Mouse (Mus musculus) MEL (cell line): ENCODE results near the gene Pdcl2. TPM values are rescaled to one million over a fixed set of nuclear protein-coding genes. Genes with fewer than 3 reads are reported as not detected.

Experiments
- DNase-seq: peaks from one replicate; pipeline ENCODE4 v3.0.0; 2011; ENCODE audit warnings: low read depth, low spot score
- H3K27ac ChIP-seq: 2 replicates; pipeline ENCODE4 v1.5.1; 2012; ENCODE audit warnings: low read depth, mild to moderate bottlenecking, control low read depth, low read length, moderate library complexity; ENCODE audit not compliant: control insufficient read depth
- H3K27me3 ChIP-seq, 2 experiments: fragments of 150-350 bp in 1 of 2; sonication (generic) in 1 of 2; 2 replicates each; pipeline ENCODE4 v1.6.1; 2012; ENCODE audit warnings: low read length in 2 of 2, mild to moderate bottlenecking in 2 of 2, improper control_type of control experiment in 1 of 2, moderate library complexity in 1 of 2; ENCODE audit not compliant: insufficient read depth in 2 of 2, control insufficient read depth in 1 of 2
- H3K36me3 ChIP-seq, 2 experiments: 2 replicates each; pipeline ENCODE4 v1.6.1; 2012 to 2014; ENCODE audit warnings: low read length in 2 of 2, improper control_type of control experiment in 1 of 2, inconsistent platforms in 1 of 2, mild to moderate bottlenecking in 1 of 2; ENCODE audit not compliant: insufficient read depth in 2 of 2, control insufficient read depth in 1 of 2
- H3K4me1 ChIP-seq, 2 experiments: fragments of 150-350 bp in 1 of 2; sonication (generic) in 1 of 2; 2 replicates each; pipeline ENCODE4 v1.6.1; 2012; ENCODE audit warnings: low read length in 2 of 2, improper control_type of control experiment in 1 of 2, mild to moderate bottlenecking in 1 of 2; ENCODE audit not compliant: insufficient read depth in 2 of 2, control insufficient read depth in 1 of 2
- H3K4me3 ChIP-seq, 2 experiments: fragments of 150-350 bp in 1 of 2; sonication (generic) in 1 of 2; 2 replicates each; pipeline ENCODE4 v1.5.1; 2012; ENCODE audit warnings: low read depth in 2 of 2, low read length in 2 of 2, mild to moderate bottlenecking in 2 of 2, moderate library complexity in 2 of 2, control low read depth in 1 of 2, improper control_type of control experiment in 1 of 2; ENCODE audit not compliant: control insufficient read depth in 1 of 2, insufficient read depth in 1 of 2
- H3K79me2 ChIP-seq: 2 replicates; pipeline ENCODE4 v1.6.1; 2012; ENCODE audit warnings: mild to moderate bottlenecking, low read length, moderate library complexity; ENCODE audit not compliant: control insufficient read depth, poor library complexity, insufficient read depth
- H3K9ac ChIP-seq: 2 replicates; pipeline ENCODE4 v1.6.1; 2012; ENCODE audit warnings: low read depth, mild to moderate bottlenecking, control low read depth, low read length, moderate library complexity; ENCODE audit not compliant: control insufficient read depth, poor library complexity, severe bottlenecking
- H3K9me3 ChIP-seq: fragments of 150-350 bp; sonication (generic); replicated peaks from 2 replicates; pipeline ENCODE4 v1.6.1; 2012; ENCODE audit warnings: mild to moderate bottlenecking, low read length, improper control_type of control experiment, moderate library complexity; ENCODE audit not compliant: insufficient read depth
- BHLHE40 ChIP-seq: IDR thresholded peaks from 2 replicates; pipeline ENCODE4 v1.6.1; 2012; ENCODE audit warnings: low read depth, mild to moderate bottlenecking, inconsistent platforms, low read length, improper control_type of control experiment, borderline replicate concordance
- CHD1 ChIP-seq: IDR thresholded peaks from 2 replicates; pipeline ENCODE4 v1.6.1; 2012; ENCODE audit warnings: low read depth, mild to moderate bottlenecking, inconsistent platforms, low read length, improper control_type of control experiment
- CHD2 ChIP-seq: IDR thresholded peaks from 2 replicates; pipeline ENCODE4 v1.6.1; 2011; ENCODE audit warnings: low read length, improper control_type of control experiment
- CTCF ChIP-seq, 3 experiments: IDR thresholded peaks in 2 of 3; conservative IDR thresholded peaks in 1 of 3; 2 replicates each; pipeline ENCODE4 v1.5.1; 2011 to 2012; ENCODE audit warnings: low read length in 3 of 3, low read depth in 2 of 3, mild to moderate bottlenecking in 2 of 3, improper control_type of control experiment in 1 of 3, inconsistent platforms in 1 of 3, mixed read lengths in 1 of 3, moderate library complexity in 1 of 3; ENCODE audit not compliant: control insufficient read depth in 1 of 3, insufficient read depth in 1 of 3, poor library complexity in 1 of 3, severe bottlenecking in 1 of 3
- E2F4 ChIP-seq: IDR thresholded peaks from 2 replicates; pipeline ENCODE4 v1.6.1; 2011; ENCODE audit warnings: low read depth, low read length, improper control_type of control experiment, borderline replicate concordance
- EP300 ChIP-seq, 2 experiments: IDR thresholded peaks; 2 replicates each; pipeline ENCODE4 v1.6.1; 2011; ENCODE audit warnings: improper control_type of control experiment in 2 of 2, low read length in 2 of 2, low read depth in 1 of 2, mild to moderate bottlenecking in 1 of 2
- GATA1 ChIP-seq: IDR thresholded peaks from 2 replicates; pipeline ENCODE4 v1.6.1; 2011; ENCODE audit warnings: low read depth, low read length, improper control_type of control experiment
- KAT2A ChIP-seq: conservative IDR thresholded peaks from 2 replicates; pipeline ENCODE4 v1.6.1; 2012; ENCODE audit warnings: low read depth, low read length, improper control_type of control experiment, inconsistent platforms
- MEF2A ChIP-seq: IDR thresholded peaks from 2 replicates; pipeline ENCODE4 v1.6.1; 2014; ENCODE audit warnings: low read depth, mild to moderate bottlenecking, inconsistent platforms, low read length, improper control_type of control experiment; ENCODE audit not compliant: poor library complexity, insufficient replicate concordance, severe bottlenecking; ENCODE audit errors: extremely low read depth
- MXI1 ChIP-seq: IDR thresholded peaks from 2 replicates; pipeline ENCODE4 v1.6.1; 2011; ENCODE audit warnings: mild to moderate bottlenecking, low read depth, low read length, improper control_type of control experiment
- NELFE ChIP-seq: IDR thresholded peaks from 2 replicates; pipeline ENCODE4 v1.6.1; 2011; ENCODE audit warnings: low read depth, low read length, improper control_type of control experiment
- NRF1 ChIP-seq: IDR thresholded peaks from 2 replicates; pipeline ENCODE4 v1.6.1; 2014; ENCODE audit warnings: low read depth, mild to moderate bottlenecking, inconsistent platforms, low read length, improper control_type of control experiment, moderate library complexity; ENCODE audit not compliant: poor library complexity, insufficient read depth, severe bottlenecking
- POLR2A ChIP-seq, 2 experiments: IDR thresholded peaks; 2 replicates each; pipeline ENCODE4 v1.6.1; 2011 to 2012; ENCODE audit warnings: low read length in 2 of 2, mild to moderate bottlenecking in 2 of 2, control low read depth in 1 of 2, improper control_type of control experiment in 1 of 2, low read depth in 1 of 2, moderate library complexity in 1 of 2; ENCODE audit not compliant: control insufficient read depth in 1 of 2, insufficient read depth in 1 of 2, poor library complexity in 1 of 2
- POLR2AphosphoS5 ChIP-seq: IDR thresholded peaks from 2 replicates; pipeline ENCODE4 v1.6.1; 2012; ENCODE audit warnings: low read depth, borderline replicate concordance, mild to moderate bottlenecking, inconsistent platforms, low read length, moderate library complexity, mixed read lengths
- TBP ChIP-seq: IDR thresholded peaks from 2 replicates; pipeline ENCODE4 v1.8.0; 2011; ENCODE audit warnings: low read depth, low read length, improper control_type of control experiment
- TCF12 ChIP-seq: IDR thresholded peaks from 2 replicates; pipeline ENCODE4 v1.6.1; 2014; ENCODE audit warnings: low read depth, mild to moderate bottlenecking, inconsistent platforms, low read length, improper control_type of control experiment, moderate library complexity
- USF2 ChIP-seq, 2 experiments: IDR thresholded peaks; 2 replicates each; pipeline ENCODE4 v1.6.1; 2011 to 2012; ENCODE audit warnings: improper control_type of control experiment in 2 of 2, low read length in 2 of 2, borderline replicate concordance in 1 of 2, inconsistent platforms in 1 of 2, low read depth in 1 of 2, mild to moderate bottlenecking in 1 of 2; ENCODE audit not compliant: insufficient read depth in 1 of 2
- ZKSCAN1 ChIP-seq: IDR thresholded peaks from 2 replicates; pipeline ENCODE4 v1.6.1; 2012; ENCODE audit warnings: low read depth, mild to moderate bottlenecking, inconsistent platforms, low read length, improper control_type of control experiment, moderate library complexity
- ZNF384 ChIP-seq: IDR thresholded peaks from 2 replicates; pipeline ENCODE4 v1.6.1; 2012; ENCODE audit warnings: low read depth, mild to moderate bottlenecking, inconsistent platforms, low read length, improper control_type of control experiment
- polyA plus RNA-seq, 2 experiments: library from polyadenylated mRNA; stranded (reverse) in 1 of 2; unstranded in 1 of 2; fragments of >175 nt in 1 of 2; fragments of >200 nt in 1 of 2; gene quantifications; 2 replicates each; pipeline versions ENCODE4 v1.2.1 to v1.2.4; 2012; ENCODE audit warnings: low replicate concordance in 2 of 2, low read depth in 1 of 2; ENCODE audit not compliant: insufficient read length in 2 of 2, insufficient read depth in 1 of 2, missing spikeins in 1 of 2
- total RNA-seq: library from RNA; depleted of rRNA; stranded (reverse); fragments of 300-350 nt; gene quantifications from 2 replicates; pipeline ENCODE4 v1.2.3, GENCODE M21; 2012; rRNA removed

Gene Pdcl2
- total RNA-seq (not detected in 2 replicates), polyA plus RNA-seq (not detected)

DNA sequence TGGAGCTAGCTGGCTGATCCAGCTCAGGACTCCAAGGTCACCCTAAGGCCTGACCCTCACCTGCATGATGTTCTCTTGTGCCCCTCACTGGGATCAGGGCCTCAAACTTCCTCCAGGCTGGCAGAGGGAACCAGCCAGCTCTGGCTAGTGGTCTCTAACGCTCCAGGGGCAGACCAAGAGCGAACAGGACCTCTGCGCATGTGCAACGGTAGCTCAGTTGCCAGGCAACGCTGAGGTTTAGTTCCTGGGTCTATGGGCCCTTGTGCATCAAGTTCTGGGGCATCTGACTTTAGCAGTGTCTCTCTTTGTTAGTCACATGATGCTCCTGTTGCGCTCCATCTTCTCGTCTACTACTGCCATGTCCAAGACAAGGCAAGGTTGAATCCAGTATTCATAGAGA lies at the start of gene Pdcl2:
Gene Pdcl2, minus strand, starts transcription at position 204 of the 400 bp plus-strand sequence.
- Histone ChIP-seq H3K27me3 (peaks cover 8% of the 10 kb centered on the region in 2 experiments), H3K36me3 (no peaks in the 10 kb centered on the region), H3K27ac (no peak within 1 kb of the TSS)
- TF ChIP-seq MEF2A (no peak), POLR2AphosphoS5 (no peak), TBP (no peak), KAT2A (no peak), TCF12 (no peak), NRF1 (no peak), ZNF384 (no peak), CTCF (IDR thresholded peaks at IDR 0.05 in 2 of 3, conservative IDR thresholded peaks at IDR 0.05 in 1 of 3; ENCODE audit: control insufficient read depth in 1 of 3, insufficient read depth in 1 of 3, low read depth in 2 of 3, low read length in 3 of 3, poor library complexity in 1 of 3, severe bottlenecking in 1 of 3) (no peak), MXI1 (no peak), E2F4 (no peak), CHD2 (no peak), POLR2A (IDR thresholded peaks at IDR 0.05; ENCODE audit: control insufficient read depth in 1 of 2, insufficient read depth in 1 of 2, low read depth in 1 of 2, low read length in 2 of 2, poor library complexity in 1 of 2) (no peak)
- TF ChIP-seq, all 39 proteins: peak for 0
- no peak within 1 kb of the TSS for H3K4me3 ChIP-seq
- no peaks in the 10 kb centered on the region for H3K4me1 ChIP-seq
- no peak within 1 kb of the TSS for H3K9ac ChIP-seq
- H3K9me3 ChIP-seq: no peaks in the 10 kb centered on the region
- H3K79me2 ChIP-seq: no peaks in the 10 kb centered on the region
- DNase-seq: no peak

- H3K4me1 ChIP-seq: no peaks in the 10 kb centered on the region
- DNase-seq: no peak
Measured at GRCm38 (mm10) chr5:76379216-76379615, 48.3 kb upstream of the Pdcl2 start.

More at GRCm38 (mm10) chr5:76379216-76379615, 48.3 kb upstream of the Pdcl2 start:
- Histone ChIP-seq H3K27ac (no peak overlapping the region), H3K9me3 (no peaks in the 10 kb centered on the region), H3K36me3 (no peaks in the 10 kb centered on the region), H3K27me3 (peaks cover 12 to 14% of the 10 kb centered on the region in 2 experiments), H3K79me2 (no peaks in the 10 kb centered on the region), H3K4me3 (no peak overlapping the region), H3K9ac (no peak overlapping the region)
- TF ChIP-seq TBP (no peak), USF2 (IDR thresholded peaks at IDR 0.05; ENCODE audit: borderline replicate concordance in 1 of 2, insufficient read depth in 1 of 2, low read depth in 1 of 2, low read length in 2 of 2) (no peak), EP300 (IDR thresholded peaks at IDR 0.05; ENCODE audit: low read depth in 1 of 2, low read length in 2 of 2) (no peak), BHLHE40 (no peak), CHD1 (no peak), GATA1 (no peak), CTCF (IDR thresholded peaks at IDR 0.05 in 2 of 3, conservative IDR thresholded peaks at IDR 0.05 in 1 of 3; ENCODE audit: control insufficient read depth in 1 of 3, insufficient read depth in 1 of 3, low read depth in 2 of 3, low read length in 3 of 3, poor library complexity in 1 of 3, severe bottlenecking in 1 of 3) (no peak), ZKSCAN1 (no peak), NELFE (no peak)
